Mouse (Mus musculus) kidney, adult 11 months (tissue): ENCODE measurements around the gene Speer4b.
"Not testable (repeated sequence)": the region's sequence is repeated elsewhere in the genome, so short reads cannot be mapped to it uniquely, and the experiment has no call there.

Experiments used
- DNase-seq: peaks from one replicate; pipeline ENCODE4 v3.0.0; 2022

Gene Speer4b

GRCm38 (mm10) chr5:27501338-27501737, at the start of gene Speer4b:
TSS of gene Speer4b (minus strand) at chr5:27501438.
- not testable (repeated sequence) for DNase-seq

DNA sequence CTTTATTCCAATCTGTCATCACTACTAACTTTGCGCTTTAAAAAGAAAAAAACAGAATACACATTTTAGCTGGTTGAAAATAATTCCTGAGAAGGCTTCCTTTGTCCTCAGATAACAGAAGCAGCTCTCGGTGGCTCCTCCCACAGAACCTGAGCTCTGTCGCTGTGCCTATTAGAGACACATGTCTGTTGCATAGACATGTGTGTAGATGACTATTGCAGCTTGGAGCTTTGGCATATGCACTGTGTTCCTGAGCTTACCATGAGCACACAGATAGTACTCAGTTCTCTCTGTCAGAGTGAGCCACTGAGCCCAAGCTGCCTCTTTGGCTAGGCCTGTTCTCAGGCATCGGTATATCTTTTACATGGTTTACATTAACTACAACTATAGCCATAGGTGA, 48.1 kb upstream of the Speer4b start:
- DNase-seq: no peak

DNA sequence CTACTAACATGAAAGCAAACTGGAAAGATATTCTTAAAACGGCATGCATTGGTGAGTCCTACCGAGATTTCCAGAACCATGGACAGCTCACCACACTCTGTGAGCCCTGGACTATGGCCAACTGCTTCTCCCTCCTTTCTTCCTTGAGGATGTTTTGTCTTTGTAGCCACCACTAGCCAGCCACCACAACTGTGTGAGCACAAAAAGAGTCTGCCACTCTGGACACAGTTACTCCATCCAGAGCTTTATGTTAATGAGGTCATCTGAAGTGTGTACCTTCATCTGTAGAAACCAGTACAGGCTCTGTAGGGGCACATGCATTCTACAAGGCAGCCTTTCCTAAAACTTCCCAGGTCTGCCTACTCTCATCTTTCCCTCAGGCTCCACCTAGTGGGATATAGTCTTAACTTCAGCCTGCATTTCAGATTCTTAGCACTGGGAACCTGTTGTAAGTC, 43.6 kb upstream of the Speer4b start:
- peak; percentile 4 for DNase-seq

GRCm38 (mm10) chr5:27526906-27527305, 25.7 kb upstream of the Speer4b start:
- DNase-seq: no peak

DNA sequence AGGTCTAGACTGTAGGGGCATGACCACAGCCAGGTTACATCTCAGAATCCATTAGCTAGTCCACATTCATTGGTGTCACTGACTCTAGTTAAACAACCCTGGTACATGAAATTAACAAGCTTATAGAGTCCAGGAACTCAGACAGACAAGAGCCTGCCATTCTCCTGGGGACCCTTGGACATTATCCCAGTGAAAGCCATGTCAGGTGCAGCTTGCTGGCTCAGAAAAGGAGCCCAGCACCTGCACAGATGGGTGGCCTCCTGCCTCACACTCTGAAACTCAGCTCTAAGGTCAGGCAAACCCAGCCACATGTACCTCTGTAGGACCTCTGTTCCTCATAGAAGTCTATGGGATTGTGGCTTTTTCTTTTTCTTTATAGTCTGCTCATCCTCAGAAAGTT, 17.5 kb upstream of the Speer4b start:
- no peak for DNase-seq

GRCm38 (mm10) chr5:27490942-27491341, 10.3 kb downstream of the Speer4b start:
- DNase-seq: no peak

DNA sequence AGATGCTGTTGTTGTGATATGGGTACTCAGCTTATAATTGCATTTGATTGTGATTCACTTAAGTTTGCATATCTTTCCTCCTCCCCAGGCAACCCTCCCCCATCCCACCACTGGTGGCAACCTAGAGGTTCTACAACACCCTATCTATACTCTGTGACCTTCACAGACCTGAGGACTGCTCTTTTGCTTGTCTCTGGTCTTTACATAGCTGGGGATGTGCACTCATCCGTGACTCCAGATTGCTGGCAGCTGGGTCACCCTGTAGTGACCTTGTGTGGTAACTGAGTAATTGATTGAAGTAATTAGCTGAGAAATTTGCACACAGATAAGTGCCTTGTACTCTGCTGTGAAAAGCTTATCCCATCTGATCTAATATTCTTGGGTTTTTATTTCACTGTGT, 15.1 kb downstream of the Speer4b start:
- peak; percentile 15 for DNase-seq

- DNase-seq: no peak
Measured at GRCm38 (mm10) chr5:27481706-27482105, 19.5 kb downstream of the Speer4b start.

GRCm38 (mm10) chr5:27474964-27475465, 26.2 kb downstream of the Speer4b start:
- no peak for DNase-seq

GRCm38 (mm10) chr5:27457686-27458085, 43.6 kb downstream of the Speer4b start:
- DNase-seq: no peak

DNA sequence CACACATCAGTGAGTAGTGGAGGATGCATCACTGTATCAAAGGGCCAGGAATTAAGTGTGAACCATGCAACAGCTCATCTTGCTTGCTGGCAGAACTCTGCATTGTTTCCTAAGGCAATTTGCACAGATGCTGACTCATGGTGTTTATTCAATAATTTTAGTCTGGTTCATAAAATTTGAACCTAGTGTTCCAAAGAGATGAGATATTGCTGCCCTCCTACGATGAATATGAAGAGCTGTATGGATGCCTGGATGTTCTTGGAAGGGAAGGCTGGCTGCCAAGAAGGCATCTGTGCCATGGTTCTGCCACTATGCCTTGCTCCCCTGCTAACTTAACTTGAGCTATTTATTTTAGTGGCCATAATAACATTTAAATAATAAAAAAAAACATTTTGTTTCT, 44.3 kb downstream of the Speer4b start:
- no peak for DNase-seq

DNA sequence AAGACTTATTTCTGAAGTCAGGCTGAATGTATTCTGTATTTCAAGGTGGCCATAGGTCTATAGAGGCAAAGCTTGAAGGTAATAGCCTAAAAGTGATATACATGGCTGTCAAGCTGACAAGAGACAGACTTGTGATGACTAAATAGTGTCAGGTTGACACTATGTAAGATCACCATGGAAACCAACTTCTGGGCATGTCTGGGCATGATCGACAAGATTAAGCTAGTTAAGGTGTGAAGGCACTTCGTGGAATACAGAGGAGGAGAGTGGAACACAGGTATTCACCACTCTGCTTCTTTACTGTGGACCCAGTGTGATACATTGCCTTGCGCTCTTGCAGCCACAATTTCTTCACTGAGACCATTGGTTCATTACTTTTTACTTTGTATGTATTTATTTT, 46.9 kb downstream of the Speer4b start:
- no peak for DNase-seq

GRCm38 (mm10) chr5:27453201-27453845, 47.9 kb downstream of the Speer4b start:
- DNase-seq: no peak
